Mouse (Mus musculus) gastrocnemius, adult 2 months (tissue): ENCODE measurements around the gene Rab3a. TPM values are rescaled to one million over a fixed set of nuclear protein-coding genes. Genes with fewer than 3 reads are reported as not detected.

Experiments
- DNase-seq: peaks from one replicate; pipeline ENCODE4 v3.0.0; 2022
- H3K27ac ChIP-seq: fragments of 200-600 bp; 2 replicates; pipeline ENCODE4 v1.8.1; 2022; ENCODE audit warnings: mild to moderate bottlenecking
- H3K4me3 ChIP-seq: fragments of 200-600 bp; 2 replicates; pipeline ENCODE4 v1.8.1; 2022; ENCODE audit warnings: mild to moderate bottlenecking, moderate library complexity
- CTCF ChIP-seq: fragments of 200-600 bp; IDR thresholded peaks from 2 replicates; pipeline ENCODE4 v1.8.1; 2022; ENCODE audit warnings: antibody characterized with exemption, mild to moderate bottlenecking, moderate library complexity
- intact Hi-C: fragments of 180-260 bp; cut with DNase I; formaldehyde crosslinking; loops from one replicate; pipeline ENCODE4 v1.15.1; 2025
- total RNA-seq, 2 experiments: library from RNA; stranded (reverse); gene quantifications; 2 replicates each; pipeline ENCODE4 v1.2.3; 2021

Rab3a gene
- total RNA-seq, 2 experiments from 2014 or later: 31.9 to 39.8 TPM

GRCm38 (mm10) chr8:70744806-70745205 is 9.7 kb upstream of the Rab3a start:
- no peak for DNase-seq
- H3K4me3 ChIP-seq: peak overlapping the region; percentile 74
- no peak for TF ChIP-seq CTCF

GRCm38 (mm10) chr8:70745691-70746220 is 8.7 kb upstream of the Rab3a start:
- TF ChIP-seq CTCF: no peak
- intact Hi-C loops: no loop called here
- Histone ChIP-seq H3K4me3 (no peak overlapping the region), H3K27ac (peak overlapping the region; percentile 87)
- DNase-seq: no peak

More at GRCm38 (mm10) chr8:70744806-70745205, 9.7 kb upstream of the Rab3a start:
- intact Hi-C loops: no loop called here
- H3K27ac ChIP-seq: peak overlapping the region; percentile 87

DNA sequence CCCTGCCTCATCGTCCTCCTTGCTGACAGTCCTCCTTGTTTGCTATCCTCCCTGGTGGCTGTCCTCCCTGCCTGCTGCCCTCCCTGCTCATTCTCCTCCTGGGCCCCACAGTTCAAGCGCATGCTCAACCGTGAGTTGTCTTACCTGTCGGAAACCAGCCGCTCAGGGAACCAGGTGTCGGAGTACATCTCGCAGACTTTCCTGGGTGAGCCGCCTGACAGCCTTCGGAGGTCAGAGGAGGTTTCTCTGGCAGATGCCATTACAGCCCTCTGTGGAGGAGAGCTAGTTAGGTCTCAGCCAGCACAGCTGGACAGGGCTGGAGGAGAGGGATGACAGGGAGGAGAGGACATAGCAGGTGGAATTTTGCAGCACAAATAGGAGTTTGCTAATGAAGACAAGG is 7.8 kb upstream of the Rab3a start:
- H3K4me3 ChIP-seq: 0 out of 2 replicates have a peak overlapping the region, but pooled peaks have one; percentile 7
- no peak overlapping the region for H3K27ac ChIP-seq
- DNase-seq: no peak
- no peak for TF ChIP-seq CTCF
- intact Hi-C loops: no loop called here

DNA sequence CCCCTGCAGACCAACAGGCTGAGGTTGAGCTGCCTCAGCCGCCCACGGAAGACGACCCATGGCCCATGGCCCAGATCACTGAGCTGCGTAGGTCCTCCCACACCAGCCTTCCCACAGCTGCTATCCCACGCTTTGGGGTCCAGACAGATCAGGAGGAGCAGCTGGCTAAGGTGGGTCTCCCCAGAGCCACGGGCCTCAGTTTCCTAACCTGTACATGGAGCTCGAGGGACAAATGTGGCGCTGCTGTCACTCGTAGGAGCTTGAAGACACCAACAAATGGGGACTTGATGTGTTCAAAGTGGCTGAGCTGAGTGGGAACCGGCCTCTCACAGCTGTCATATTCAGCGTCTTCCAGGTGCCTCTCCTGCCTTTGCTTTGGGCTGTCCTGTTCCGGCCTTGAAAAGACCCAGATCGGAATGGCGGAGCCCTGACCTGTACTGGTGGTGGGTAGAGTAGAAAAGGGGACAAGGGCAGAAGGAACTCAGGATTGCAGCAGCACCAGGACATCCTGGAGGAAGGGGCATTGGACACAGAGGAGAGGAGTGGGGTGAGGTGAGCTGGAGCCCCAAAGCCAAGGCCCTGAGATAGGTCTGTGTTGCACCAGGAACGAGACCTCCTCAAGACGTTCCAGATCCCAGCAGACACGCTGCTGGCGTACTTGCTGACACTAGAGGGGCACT is 7.1 kb upstream of the Rab3a start:
- intact Hi-C loops: no loop called here
- no peak for DNase-seq

DNA sequence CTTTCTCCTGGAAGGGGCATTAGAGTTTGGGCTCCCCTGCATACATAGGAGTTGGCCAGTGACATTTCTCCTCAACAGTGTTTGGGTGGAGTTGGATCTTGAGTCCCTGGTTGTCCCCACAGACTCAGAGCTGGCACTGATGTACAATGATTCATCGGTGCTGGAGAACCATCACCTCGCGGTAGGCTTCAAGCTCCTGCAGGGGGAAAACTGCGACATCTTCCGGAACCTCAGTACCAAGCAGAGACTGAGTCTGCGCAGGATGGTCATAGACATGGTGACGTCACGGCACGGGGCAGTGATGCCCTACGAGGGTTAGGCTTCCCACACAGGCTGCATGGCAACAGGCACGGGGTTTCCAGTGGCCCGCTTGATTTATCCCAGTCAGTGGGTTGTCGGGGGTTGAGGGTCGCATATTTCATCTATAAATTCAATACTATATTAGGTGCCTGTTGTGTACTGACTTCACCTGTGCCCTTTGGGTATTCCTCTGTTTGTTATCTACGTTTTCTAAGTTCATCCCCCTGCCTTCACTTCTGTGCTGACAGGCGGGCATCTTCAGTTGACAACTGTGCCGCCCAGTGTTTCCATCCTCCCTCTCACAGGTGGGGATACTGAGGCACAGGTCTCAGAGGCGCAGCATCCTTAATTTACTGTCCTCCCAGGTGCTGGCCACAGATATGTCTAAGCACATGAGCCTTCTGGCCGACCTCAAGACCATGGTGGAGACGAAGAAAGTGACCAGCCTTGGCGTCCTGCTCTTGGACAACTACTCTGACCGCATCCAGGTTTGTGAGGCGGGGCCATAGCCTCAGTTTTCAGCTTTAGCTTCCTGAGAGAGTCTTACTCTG is 6.0 kb upstream of the Rab3a start:
- Histone ChIP-seq H3K27ac (no peak overlapping the region), H3K4me3 (no peak overlapping the region)
- no peak for DNase-seq
- TF ChIP-seq CTCF: no peak
- intact Hi-C loops: no loop called here

More for the DNA sequence above, 7.1 kb upstream of the Rab3a start:
- Histone ChIP-seq H3K27ac (no peak overlapping the region), H3K4me3 (no peak overlapping the region)
- TF ChIP-seq CTCF: no peak

- no peak overlapping the region for H3K27ac ChIP-seq
- DNase-seq: no peak
- no peak overlapping the region for H3K4me3 ChIP-seq
- no peak for TF ChIP-seq CTCF
- intact Hi-C loops: no loop called here
Observed at GRCm38 (mm10) chr8:70749097-70749674, 5.3 kb upstream of the Rab3a start.

DNA sequence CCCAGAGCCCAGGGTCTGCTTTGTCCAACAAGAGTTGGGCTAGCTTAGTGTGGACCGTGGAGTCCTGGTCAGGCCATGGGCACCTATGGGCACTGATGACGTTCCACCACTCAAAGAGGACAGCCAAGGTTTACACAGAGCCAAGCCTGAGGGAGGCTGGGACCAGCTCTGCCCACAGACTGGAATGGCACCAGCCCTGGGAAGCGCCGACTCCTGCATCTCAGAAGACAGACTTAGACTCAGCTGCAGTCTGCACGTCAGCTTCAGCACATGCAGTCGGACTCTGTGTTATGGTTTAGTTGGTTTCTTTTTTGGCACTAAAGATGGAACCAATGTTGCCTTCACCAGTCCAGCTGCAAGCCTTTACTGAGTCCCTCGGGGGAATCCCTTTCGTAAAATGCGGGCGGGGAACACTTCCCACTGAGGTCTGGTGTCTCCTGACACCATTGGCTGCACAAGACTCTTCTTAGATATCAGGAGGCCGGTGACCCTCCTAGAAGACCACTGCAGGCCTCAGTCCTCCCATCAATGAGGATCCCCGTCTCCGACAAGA is 4.3 kb upstream of the Rab3a start:
- intact Hi-C loops: no loop called here
- no peak overlapping the region for H3K4me3 ChIP-seq
- peak; percentile 21 for DNase-seq
- H3K27ac ChIP-seq: peak overlapping the region; percentile 96
- TF ChIP-seq CTCF: no peak

- peak overlapping the region; percentile 96 for H3K27ac ChIP-seq
- peak overlapping the region; percentile 92 for H3K4me3 ChIP-seq
- TF ChIP-seq CTCF: peak; percentile 79
- peak; percentile 79 for DNase-seq
- intact Hi-C loops: loop anchor here (2.0 kb wide), 1 partner anchor 31 kb away; no protein-coding TSS in a partner anchor
Observed at GRCm38 (mm10) chr8:70752000-70752764, 2.3 kb upstream of the Rab3a start.

GRCm38 (mm10) chr8:70753151-70753550 is 1.3 kb upstream of the Rab3a start:
- Histone ChIP-seq H3K4me3 (peak overlapping the region; percentile 92), H3K27ac (peak overlapping the region; percentile 96)
- peak; percentile 98 for DNase-seq
- TF ChIP-seq CTCF: no peak
- intact Hi-C loops: loop anchor here (2.0 kb wide), 1 partner anchor 32 kb away; no protein-coding TSS in a partner anchor

- DNase-seq: peak; percentile 74
- no peak for TF ChIP-seq CTCF
- Histone ChIP-seq H3K27ac (peak overlapping the region; percentile 96), H3K4me3 (peak overlapping the region; percentile 92)
- intact Hi-C loops: no loop called here
Observed at GRCm38 (mm10) chr8:70754871-70755660, 587 bp downstream of the Rab3a start.
